Mouse (Mus musculus): ENCODE measurements around the gene Rabl3. TPM values are rescaled to one million over a fixed set of nuclear protein-coding genes. Genes with fewer than 3 reads are reported as not detected.

The Rabl3 gene
- polyA plus RNA-seq, 1 experiment from 2014 or later, result 40.5 TPM

- no peak for DNase-seq (ENCODE audit: low spot score)
- H3K36me3 ChIP-seq, result peaks cover 65% of the 10 kb centered on the region
- 89% methylated on average over 7 of the region's 7 CpGs for WGBS
Measured at GRCm38 (mm10) chr16:37522100-37522697, 17.5 kb upstream of the Rabl3 start.

GRCm38 (mm10) chr16:37525121-37525520 is 14.6 kb upstream of the Rabl3 start:
- Histone ChIP-seq H3K4me1 (0 out of 2 replicates have a peak, but pooled peaks cover 1% of the 10 kb centered on the region), H3K36me3 (peaks cover 54% of the 10 kb centered on the region)
- WGBS, result 94% methylated on average over 2 of the region's 2 CpGs

More at GRCm38 (mm10) chr16:37522100-37522697, 17.5 kb upstream of the Rabl3 start:
- H3K27me3 ChIP-seq (ENCODE audit: insufficient read depth, poor library complexity, severe bottlenecking), result no peaks in the 10 kb centered on the region
- H3K4me1 ChIP-seq, result no peaks in the 10 kb centered on the region
- H3K27ac ChIP-seq, result no peak overlapping the region
- peaks cover 4% of the 10 kb centered on the region; the same call in 1 of the 2 replicates for H3K9me3 ChIP-seq
- no peak overlapping the region for H3K4me3 ChIP-seq

GRCm38 (mm10) chr16:37526688-37527223 is 12.9 kb upstream of the Rabl3 start:
- no peak for DNase-seq (ENCODE audit: low spot score)
- Histone ChIP-seq H3K4me1 (0 out of 2 replicates have a peak, but pooled peaks cover 4% of the 10 kb centered on the region), H3K9me3 (peaks cover 4% of the 10 kb centered on the region; the same call in 1 of the 2 replicates), H3K36me3 (peaks cover 43% of the 10 kb centered on the region), H3K27ac (no peak overlapping the region), H3K4me3 (no peak overlapping the region), H3K27me3 (ENCODE audit: insufficient read depth, poor library complexity, severe bottlenecking) (no peaks in the 10 kb centered on the region)
- 83% methylated on average over 3 of the region's 3 CpGs for WGBS

More at GRCm38 (mm10) chr16:37525121-37525520, 14.6 kb upstream of the Rabl3 start:
- Histone ChIP-seq H3K4me3 (no peak overlapping the region), H3K27ac (no peak overlapping the region), H3K27me3 (ENCODE audit: insufficient read depth, poor library complexity, severe bottlenecking) (no peaks in the 10 kb centered on the region), H3K9me3 (peaks cover 4% of the 10 kb centered on the region; the same call in 1 of the 2 replicates)
- no peak for DNase-seq (ENCODE audit: low spot score)

GRCm38 (mm10) chr16:37530170-37530569 is 9.5 kb upstream of the Rabl3 start:
- Histone ChIP-seq H3K4me3 (no peak overlapping the region), H3K9me3 (no peaks in the 10 kb centered on the region), H3K4me1 (peaks cover 8% of the 10 kb centered on the region; the same call in 1 of the 2 replicates), H3K36me3 (peaks cover 35% of the 10 kb centered on the region), H3K27ac (no peak overlapping the region), H3K27me3 (ENCODE audit: insufficient read depth, poor library complexity, severe bottlenecking) (no peaks in the 10 kb centered on the region)
- DNase-seq (ENCODE audit: low spot score), result no peak
- 93% methylated on average over 6 of the region's 6 CpGs for WGBS

- Histone ChIP-seq H3K27me3 (ENCODE audit: insufficient read depth, poor library complexity, severe bottlenecking) (no peaks in the 10 kb centered on the region), H3K27ac (no peak overlapping the region), H3K9me3 (no peaks in the 10 kb centered on the region), H3K36me3 (peaks cover 40% of the 10 kb centered on the region), H3K4me3 (no peak overlapping the region), H3K4me1 (peaks cover 8% of the 10 kb centered on the region; the same call in 1 of the 2 replicates)
- DNase-seq (ENCODE audit: low spot score), result no peak
- 91% methylated on average over 1 of the region's 1 CpGs for WGBS
Measured at GRCm38 (mm10) chr16:37532046-37532445, 7.6 kb upstream of the Rabl3 start.

GRCm38 (mm10) chr16:37533369-37534068 is 6.2 kb upstream of the Rabl3 start:
- no peaks in the 10 kb centered on the region for H3K27me3 ChIP-seq (ENCODE audit: insufficient read depth, poor library complexity, severe bottlenecking)
- H3K36me3 ChIP-seq, result peaks cover 40% of the 10 kb centered on the region
- no peak for DNase-seq (ENCODE audit: low spot score)
- H3K9me3 ChIP-seq, result no peaks in the 10 kb centered on the region
- H3K4me3 ChIP-seq, result no peak overlapping the region
- H3K27ac ChIP-seq, result no peak overlapping the region
- peaks cover 17% of the 10 kb centered on the region for H3K4me1 ChIP-seq
- WGBS, result 74% methylated on average over 8 of the region's 8 CpGs

GRCm38 (mm10) chr16:37539240-37539610 is 460 bp upstream of the Rabl3 start:
- Histone ChIP-seq H3K27me3 (ENCODE audit: insufficient read depth, poor library complexity, severe bottlenecking) (no peaks in the 10 kb centered on the region), H3K36me3 (peaks cover 32% of the 10 kb centered on the region), H3K27ac (peak overlapping the region; percentile 99), H3K9me3 (no peaks in the 10 kb centered on the region), H3K4me3 (peak overlapping the region; percentile 87), H3K4me1 (peaks cover 20% of the 10 kb centered on the region)
- WGBS, result under 1% methylated on average over 22 of the region's 22 CpGs
- DNase-seq (ENCODE audit: low spot score), result no peak

- H3K36me3 ChIP-seq, result peaks cover 22% of the 10 kb centered on the region
- DNase-seq (ENCODE audit: low spot score), result no peak
- H3K9me3 ChIP-seq, result no peaks in the 10 kb centered on the region
- peaks cover 20% of the 10 kb centered on the region for H3K4me1 ChIP-seq
- H3K27ac ChIP-seq, result peak overlapping the region; percentile 99
- H3K27me3 ChIP-seq (ENCODE audit: insufficient read depth, poor library complexity, severe bottlenecking), result no peaks in the 10 kb centered on the region
- H3K4me3 ChIP-seq, result peak overlapping the region; percentile 87
- 67% methylated on average over 6 of the region's 6 CpGs for WGBS
Measured at GRCm38 (mm10) chr16:37540776-37541175, 1.1 kb downstream of the Rabl3 start.

GRCm38 (mm10) chr16:37546312-37546711 is 6.6 kb downstream of the Rabl3 start:
- DNase-seq (ENCODE audit: low spot score), result no peak
- peaks cover 18% of the 10 kb centered on the region for H3K36me3 ChIP-seq
- H3K27me3 ChIP-seq (ENCODE audit: insufficient read depth, poor library complexity, severe bottlenecking), result no peaks in the 10 kb centered on the region
- H3K4me1 ChIP-seq, result peaks cover 15% of the 10 kb centered on the region
- 85% methylated on average over 5 of the region's 5 CpGs for WGBS
- no peak overlapping the region for H3K27ac ChIP-seq
- no peak overlapping the region for H3K4me3 ChIP-seq
- no peaks in the 10 kb centered on the region for H3K9me3 ChIP-seq

GRCm38 (mm10) chr16:37550266-37550665 is 10.6 kb downstream of the Rabl3 start:
- no peak for DNase-seq (ENCODE audit: low spot score)
- Histone ChIP-seq H3K9me3 (no peaks in the 10 kb centered on the region), H3K27ac (peak overlapping the region; percentile 83), H3K27me3 (ENCODE audit: insufficient read depth, poor library complexity, severe bottlenecking) (no peaks in the 10 kb centered on the region), H3K4me1 (peaks cover 20% of the 10 kb centered on the region), H3K4me3 (no peak overlapping the region), H3K36me3 (peaks cover under 1% of the 10 kb centered on the region; the same call in 1 of the 2 replicates)
- 44% methylated on average over 3 of the region's 3 CpGs for WGBS

GRCm38 (mm10) chr16:37550981-37551380 is 11.3 kb downstream of the Rabl3 start:
- WGBS, result 49% methylated on average over 2 of the region's 2 CpGs
- Histone ChIP-seq H3K27ac (peak overlapping the region; percentile 83; the same call in 1 of the 2 replicates), H3K9me3 (no peaks in the 10 kb centered on the region), H3K27me3 (ENCODE audit: insufficient read depth, poor library complexity, severe bottlenecking) (no peaks in the 10 kb centered on the region), H3K36me3 (no peaks in the 10 kb centered on the region; the same call in 1 of the 2 replicates), H3K4me1 (peaks cover 20% of the 10 kb centered on the region), H3K4me3 (no peak overlapping the region)
- peak; percentile 80 for DNase-seq (ENCODE audit: low spot score)

- Histone ChIP-seq H3K36me3 (peaks cover 15% of the 10 kb centered on the region), H3K4me1 (peaks cover 20% of the 10 kb centered on the region), H3K9me3 (no peaks in the 10 kb centered on the region), H3K4me3 (no peak overlapping the region), H3K27me3 (ENCODE audit: insufficient read depth, poor library complexity, severe bottlenecking) (no peaks in the 10 kb centered on the region), H3K27ac (no peak overlapping the region)
- no peak for DNase-seq (ENCODE audit: low spot score)
- 80% methylated on average over 3 of the region's 3 CpGs for WGBS
Measured at GRCm38 (mm10) chr16:37552824-37553223, 13.1 kb downstream of the Rabl3 start.

- H3K27ac ChIP-seq, result no peak overlapping the region
- H3K4me1 ChIP-seq, result peaks cover 12% of the 10 kb centered on the region
- no peak overlapping the region for H3K4me3 ChIP-seq
- peak; percentile 61 for DNase-seq (ENCODE audit: low spot score)
- H3K9me3 ChIP-seq, result no peaks in the 10 kb centered on the region
- WGBS, result 89% methylated on average over 6 of the region's 6 CpGs
- no peaks in the 10 kb centered on the region for H3K27me3 ChIP-seq (ENCODE audit: insufficient read depth, poor library complexity, severe bottlenecking)
- peaks cover 29% of the 10 kb centered on the region for H3K36me3 ChIP-seq
Measured at GRCm38 (mm10) chr16:37562414-37562813, 22.7 kb downstream of the Rabl3 start.

All from heart, embryonic 10.5 days (tissue).